Mouse (Mus musculus) neural tube, embryonic 12.5 days (tissue): Measurements from ENCODE around the gene Aamp. TPM values are rescaled to one million over a fixed set of nuclear protein-coding genes. Genes with fewer than 3 reads are reported as not detected.
A peak's percentile ranks its signal among the peaks of the same experiment; 100 is the strongest.

Experiments
- ATAC-seq: fragments of 200-750 bp; cut with Nextera tagmentation; 2 replicates; pipeline ENCODE4 v1.8.0; 2017; ENCODE audit warnings: low read depth, mild to moderate bottlenecking, moderate TSS enrichment, moderate library complexity; ENCODE audit not compliant: low FRiP score
- H3K27ac ChIP-seq: fragments of 300-500 bp; sonication (generic); 2 replicates; pipeline ENCODE4 v1.5.1; 2016
- H3K27me3 ChIP-seq: fragments of 300-500 bp; sonication (generic); replicated peaks from 2 replicates; pipeline ENCODE4 v1.6.1; 2016; ENCODE audit warnings: mild to moderate bottlenecking
- H3K36me3 ChIP-seq: fragments of 300-500 bp; sonication (generic); 2 replicates; pipeline ENCODE4 v1.6.1; 2016; ENCODE audit warnings: mild to moderate bottlenecking
- H3K4me1 ChIP-seq: fragments of 300-500 bp; sonication (generic); 2 replicates; pipeline ENCODE4 v1.6.1; 2016
- H3K4me2 ChIP-seq: fragments of 300-500 bp; sonication (generic); replicated peaks from 2 replicates; pipeline ENCODE4 v1.6.1; 2016; ENCODE audit warnings: mild to moderate bottlenecking
- H3K4me3 ChIP-seq: fragments of 300-500 bp; sonication (generic); 2 replicates; pipeline ENCODE4 v1.5.1; 2016
- H3K9ac ChIP-seq: fragments of 300-500 bp; sonication (generic); 2 replicates; pipeline ENCODE4 v1.6.1; 2016; ENCODE audit warnings: mild to moderate bottlenecking
- H3K9me3 ChIP-seq: fragments of 300-500 bp; sonication (generic); 2 replicates; pipeline ENCODE4 v1.6.1; 2016; ENCODE audit warnings: mild to moderate bottlenecking
- WGBS: fragments of 180-500 bp; shearing (Covaris S2); methylation state at CpG from one replicate; pipeline ENCODE4 v1.1.7; 2016; 5-methylcytosine and 5-hydroxymethylcytosine counted together
- polyA plus RNA-seq: library from polyadenylated mRNA; unstranded; fragments of >200 nt; fragmentation: Nextera tagmentation; extraction: Ambion mirVana; gene quantifications from 2 replicates; pipeline ENCODE4 v1.2.1, GENCODE M21; 2016

Aamp gene
- polyA plus RNA-seq, 1 experiment from 2014 or later = 189 TPM

- H3K9ac ChIP-seq = no peak overlapping the region
These were observed 13.7 kb upstream of the Aamp start for GRCm38 (mm10) chr1:74298157-74298750.

GRCm38 (mm10) chr1:74297269-74297668 lies 12.7 kb upstream of the Aamp start:
- Histone ChIP-seq H3K9me3 (no peaks in the 10 kb centered on the region), H3K36me3 (peaks cover 4% of the 10 kb centered on the region; the same call in 1 of the 2 replicates), H3K4me1 (peaks cover 20% of the 10 kb centered on the region), H3K4me3 (no peak overlapping the region), H3K4me2 (no peak overlapping the region), H3K9ac (no peak overlapping the region), H3K27ac (no peak overlapping the region), H3K27me3 (no peaks in the 10 kb centered on the region)
- WGBS = 81% methylated on average over 3 of the region's 3 CpGs
- ATAC-seq = no peak

More at GRCm38 (mm10) chr1:74298157-74298750, 13.7 kb upstream of the Aamp start:
- WGBS = 89% methylated on average over 5 of the region's 5 CpGs
- Histone ChIP-seq H3K9me3 (no peaks in the 10 kb centered on the region), H3K4me3 (no peak overlapping the region), H3K4me1 (peaks cover 21% of the 10 kb centered on the region), H3K4me2 (no peak overlapping the region), H3K27ac (no peak overlapping the region), H3K27me3 (0 out of 2 replicates have a peak, but pooled peaks cover 4% of the 10 kb centered on the region), H3K36me3 (peaks cover 4% of the 10 kb centered on the region; the same call in 1 of the 2 replicates)
- no peak for ATAC-seq

- Histone ChIP-seq H3K27me3 (no peaks in the 10 kb centered on the region), H3K9ac (no peak overlapping the region), H3K27ac (peak overlapping the region; percentile 51; the same call in 1 of the 2 replicates), H3K4me3 (no peak overlapping the region), H3K4me2 (no peak overlapping the region; the same call in 1 of the 2 replicates), H3K36me3 (peaks cover 8% of the 10 kb centered on the region), H3K9me3 (no peaks in the 10 kb centered on the region), H3K4me1 (peaks cover 20% of the 10 kb centered on the region)
- ATAC-seq = no peak
- WGBS = 65% methylated on average over 6 of the region's 6 CpGs
These were observed 11.9 kb upstream of the Aamp start for GRCm38 (mm10) chr1:74296477-74296876.

- Histone ChIP-seq H3K4me2 (peak overlapping the region; percentile 44), H3K9me3 (no peaks in the 10 kb centered on the region), H3K27ac (peak overlapping the region; percentile 51), H3K36me3 (peaks cover 16% of the 10 kb centered on the region), H3K27me3 (no peaks in the 10 kb centered on the region), H3K4me3 (no peak overlapping the region), H3K9ac (peak overlapping the region; percentile 23; the same call in 1 of the 2 replicates), H3K4me1 (peaks cover 20% of the 10 kb centered on the region)
- ATAC-seq = peak; percentile 89
- 24% methylated on average over 9 of the region's 9 CpGs for WGBS
These were observed 11.1 kb upstream of the Aamp start for GRCm38 (mm10) chr1:74295456-74296171.

- H3K9ac ChIP-seq = no peak overlapping the region
- no peaks in the 10 kb centered on the region for H3K27me3 ChIP-seq
- no peak overlapping the region; the same call in 1 of the 2 replicates for H3K27ac ChIP-seq
- no peaks in the 10 kb centered on the region for H3K9me3 ChIP-seq
- ATAC-seq = peak; percentile 14; the same call in 1 of the 2 replicates
- H3K36me3 ChIP-seq = peaks cover 23% of the 10 kb centered on the region
- 95% methylated on average over 6 of the region's 6 CpGs for WGBS
- peaks cover 20% of the 10 kb centered on the region for H3K4me1 ChIP-seq
- 0 out of 2 replicates have a peak overlapping the region, but pooled peaks have one; percentile 44 for H3K4me2 ChIP-seq
- no peak overlapping the region for H3K4me3 ChIP-seq
These were observed 10.4 kb upstream of the Aamp start for GRCm38 (mm10) chr1:74294733-74295455.

- H3K36me3 ChIP-seq = peaks cover 26% of the 10 kb centered on the region
- no peak for ATAC-seq
These were observed 9.6 kb upstream of the Aamp start for GRCm38 (mm10) chr1:74294090-74294643.

GRCm38 (mm10) chr1:74293306-74293960 lies 8.9 kb upstream of the Aamp start:
- Histone ChIP-seq H3K4me3 (no peak overlapping the region), H3K27me3 (no peaks in the 10 kb centered on the region), H3K4me1 (peaks cover 20% of the 10 kb centered on the region), H3K9me3 (no peaks in the 10 kb centered on the region), H3K27ac (no peak overlapping the region), H3K9ac (no peak overlapping the region), H3K4me2 (no peak overlapping the region), H3K36me3 (peaks cover 26% of the 10 kb centered on the region)
- no peak for ATAC-seq
- 90% methylated on average over 8 of the region's 8 CpGs for WGBS

More at GRCm38 (mm10) chr1:74294090-74294643, 9.6 kb upstream of the Aamp start:
- peaks cover 20% of the 10 kb centered on the region for H3K4me1 ChIP-seq
- 96% methylated on average over 3 of the region's 3 CpGs for WGBS
- no peak overlapping the region for H3K9ac ChIP-seq
- H3K27ac ChIP-seq = no peak overlapping the region
- no peak overlapping the region for H3K4me2 ChIP-seq
- H3K27me3 ChIP-seq = no peaks in the 10 kb centered on the region
- no peak overlapping the region for H3K4me3 ChIP-seq
- no peaks in the 10 kb centered on the region for H3K9me3 ChIP-seq

- no peak overlapping the region for H3K4me2 ChIP-seq
- H3K27ac ChIP-seq = no peak overlapping the region
- H3K9ac ChIP-seq = no peak overlapping the region
- no peaks in the 10 kb centered on the region for H3K9me3 ChIP-seq
- no peaks in the 10 kb centered on the region for H3K27me3 ChIP-seq
- 88% methylated on average over 11 of the region's 11 CpGs for WGBS
- ATAC-seq = no peak
- peaks cover 26% of the 10 kb centered on the region for H3K36me3 ChIP-seq
- H3K4me3 ChIP-seq = no peak overlapping the region
- H3K4me1 ChIP-seq = peaks cover 20% of the 10 kb centered on the region
These were observed 7.9 kb upstream of the Aamp start for GRCm38 (mm10) chr1:74292331-74293020.

GRCm38 (mm10) chr1:74290141-74290540 lies 5.6 kb upstream of the Aamp start:
- WGBS = 95% methylated on average over 5 of the region's 5 CpGs
- Histone ChIP-seq H3K36me3 (peaks cover 26% of the 10 kb centered on the region), H3K4me3 (no peak overlapping the region), H3K27me3 (no peaks in the 10 kb centered on the region), H3K9me3 (no peaks in the 10 kb centered on the region), H3K27ac (no peak overlapping the region), H3K9ac (no peak overlapping the region), H3K4me1 (peaks cover 10% of the 10 kb centered on the region), H3K4me2 (no peak overlapping the region)
- ATAC-seq = no peak

- Histone ChIP-seq H3K9me3 (no peaks in the 10 kb centered on the region), H3K36me3 (peaks cover 26% of the 10 kb centered on the region), H3K4me1 (peaks cover 8% of the 10 kb centered on the region), H3K27me3 (no peaks in the 10 kb centered on the region), H3K9ac (no peak overlapping the region), H3K27ac (no peak overlapping the region), H3K4me3 (no peak overlapping the region), H3K4me2 (no peak overlapping the region)
- no peak for ATAC-seq
- 86% methylated on average over 2 of the region's 2 CpGs for WGBS
These were observed 5.2 kb upstream of the Aamp start for GRCm38 (mm10) chr1:74289740-74290139.

GRCm38 (mm10) chr1:74289248-74289647 lies 4.7 kb upstream of the Aamp start:
- Histone ChIP-seq H3K4me3 (no peak overlapping the region), H3K4me1 (peaks cover 8% of the 10 kb centered on the region), H3K9me3 (no peaks in the 10 kb centered on the region), H3K9ac (no peak overlapping the region), H3K4me2 (no peak overlapping the region), H3K36me3 (peaks cover 25% of the 10 kb centered on the region), H3K27ac (no peak overlapping the region), H3K27me3 (no peaks in the 10 kb centered on the region)
- ATAC-seq = no peak
- 91% methylated on average over 9 of the region's 9 CpGs for WGBS
